Mouse (Mus musculus) G1E (cell line): ENCODE measurements around the gene Fut8.

ENCODE experiments used
- CTCF ChIP-seq: IDR thresholded peaks from 2 replicates; pipeline ENCODE4 v1.5.1; 2012; ENCODE audit warnings: low read depth, low read length, inconsistent platforms, mixed read lengths
- GATA1 ChIP-seq: IDR thresholded peaks from 2 replicates; pipeline ENCODE4 v1.6.1; 2012; ENCODE audit warnings: borderline replicate concordance, low read length, inconsistent platforms, mixed read lengths
- TAL1 ChIP-seq: conservative IDR thresholded peaks from 2 replicates; pipeline ENCODE4 v1.6.1; 2012; ENCODE audit warnings: low read depth, low read length, inconsistent platforms, mixed read lengths

DNA sequence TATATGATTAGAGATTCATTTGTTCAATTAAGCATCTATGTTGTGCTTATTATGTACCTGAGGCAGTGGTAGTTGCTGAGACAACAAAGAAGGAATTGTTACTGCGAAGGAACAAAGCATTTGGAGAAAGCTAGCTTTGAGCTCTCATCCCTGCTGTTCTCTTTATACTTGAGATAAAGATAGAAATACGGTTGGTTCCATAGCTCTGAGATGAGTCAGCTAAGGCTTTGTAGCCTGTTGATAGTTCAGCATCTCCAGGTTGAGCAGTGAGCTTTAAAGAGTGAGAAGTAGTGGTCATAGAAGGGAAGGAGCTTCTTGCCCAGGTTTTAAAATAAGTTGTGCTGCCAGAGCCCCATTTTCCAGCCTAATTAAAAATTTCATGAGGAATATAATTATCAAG is 198.8 kb downstream of the Fut8 start:
- TF ChIP-seq GATA1 (no peak), TAL1 (no peak), CTCF (no peak)
